Mouse (Mus musculus) ES-CJ7 (cell line): ENCODE data around the gene Nfatc4.

ENCODE experiments used
- DNase-seq: peaks from one replicate; pipeline ENCODE4 v3.0.0; 2011; ENCODE audit warnings: low read depth, low spot score

Gene Nfatc4

GRCm38 (mm10) chr14:55822435-55822990 is 431 bp upstream of the Nfatc4 start:
- DNase-seq: peak; percentile 97

DNA sequence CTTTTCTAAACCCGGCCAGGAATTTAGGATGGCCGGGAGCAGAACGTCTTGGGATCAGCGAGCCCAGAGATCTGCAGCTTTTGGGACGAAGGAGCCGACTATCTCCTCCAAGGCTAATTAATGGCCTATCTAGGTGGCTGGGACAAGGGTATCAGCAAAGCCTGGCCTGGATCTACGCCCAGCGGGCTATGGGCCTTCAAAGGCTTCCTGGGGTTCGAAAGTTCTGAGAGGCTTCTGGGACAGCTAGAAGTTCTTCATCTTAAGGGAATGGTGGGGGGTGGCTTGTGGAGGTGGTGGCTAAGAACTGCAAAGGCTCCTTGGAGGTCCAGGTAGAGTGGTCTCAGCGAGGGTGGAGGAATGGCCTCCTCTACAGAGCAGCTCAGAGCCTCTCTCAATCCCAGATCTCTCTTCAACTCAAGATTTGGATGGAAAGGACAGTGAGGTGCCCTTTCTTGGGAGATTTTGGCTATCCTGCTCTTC is 1.1 kb downstream of the Nfatc4 start:
- DNase-seq: peak; percentile 54

DNA sequence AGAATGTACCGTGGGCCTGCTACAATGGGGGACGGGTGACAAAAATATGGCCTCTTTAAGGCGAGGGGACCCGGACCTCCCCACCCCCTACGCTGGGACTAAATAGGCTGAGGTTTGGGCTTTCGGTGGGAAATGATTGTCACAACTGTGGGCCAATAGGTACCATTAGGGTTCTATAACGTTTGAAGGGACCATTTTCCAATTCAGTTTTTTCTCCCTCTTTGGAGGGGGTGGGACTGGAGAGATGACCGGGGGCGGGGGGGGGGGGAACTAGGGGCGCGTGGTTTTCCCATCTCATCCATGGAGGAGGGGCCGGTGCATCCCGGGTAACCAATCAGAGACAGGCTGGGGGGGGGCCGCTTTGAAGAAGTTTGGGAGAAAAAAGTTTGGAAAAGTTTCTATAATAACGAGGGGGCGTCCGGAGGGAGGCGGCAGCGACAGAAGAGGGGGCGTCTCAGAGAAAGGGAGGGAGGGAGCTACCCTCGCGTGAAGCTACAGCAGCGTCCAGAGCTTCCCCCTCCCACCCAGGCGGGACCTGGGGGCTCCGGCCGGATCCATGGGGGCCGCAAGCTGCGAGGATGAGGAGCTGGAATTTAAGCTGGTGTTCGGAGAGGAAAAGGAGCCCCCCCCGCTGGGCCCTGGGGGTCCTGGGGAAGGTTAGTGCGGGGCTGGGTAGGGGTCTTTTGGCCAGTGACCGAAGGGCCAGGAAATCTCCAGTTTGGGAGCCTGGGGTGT is 1.7 kb downstream of the Nfatc4 start:
- no peak for DNase-seq

GRCm38 (mm10) chr14:55825216-55826051 is 2.5 kb downstream of the Nfatc4 start:
- no peak for DNase-seq

- DNase-seq: no peak
These were observed 3.2 kb downstream of the Nfatc4 start for GRCm38 (mm10) chr14:55826142-55826541.

- DNase-seq: no peak
These were observed 3.8 kb downstream of the Nfatc4 start for GRCm38 (mm10) chr14:55826551-55827340.

GRCm38 (mm10) chr14:55828716-55829263 is 5.8 kb downstream of the Nfatc4 start:
- no peak for DNase-seq

DNA sequence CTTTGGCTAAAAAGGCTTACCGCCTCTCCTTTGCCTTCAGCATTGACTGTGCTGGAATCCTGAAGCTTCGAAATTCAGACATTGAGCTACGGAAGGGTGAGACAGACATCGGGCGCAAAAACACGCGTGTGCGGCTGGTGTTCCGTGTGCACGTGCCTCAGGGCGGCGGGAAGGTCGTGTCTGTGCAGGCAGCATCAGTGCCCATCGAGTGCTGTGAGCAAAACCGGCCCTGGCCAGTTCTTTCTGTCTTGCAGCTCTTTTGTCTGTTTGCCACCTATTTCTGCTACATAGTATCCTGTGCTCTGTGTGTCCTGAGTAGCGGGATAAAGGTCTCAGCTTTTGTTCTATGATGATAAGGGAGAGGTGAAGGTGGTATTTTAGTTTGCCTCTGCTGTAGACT is 6.9 kb downstream of the Nfatc4 start:
- peak; percentile 64 for DNase-seq

- DNase-seq: peak; percentile 61
These were observed 7.4 kb downstream of the Nfatc4 start for GRCm38 (mm10) chr14:55830331-55830730.

DNA sequence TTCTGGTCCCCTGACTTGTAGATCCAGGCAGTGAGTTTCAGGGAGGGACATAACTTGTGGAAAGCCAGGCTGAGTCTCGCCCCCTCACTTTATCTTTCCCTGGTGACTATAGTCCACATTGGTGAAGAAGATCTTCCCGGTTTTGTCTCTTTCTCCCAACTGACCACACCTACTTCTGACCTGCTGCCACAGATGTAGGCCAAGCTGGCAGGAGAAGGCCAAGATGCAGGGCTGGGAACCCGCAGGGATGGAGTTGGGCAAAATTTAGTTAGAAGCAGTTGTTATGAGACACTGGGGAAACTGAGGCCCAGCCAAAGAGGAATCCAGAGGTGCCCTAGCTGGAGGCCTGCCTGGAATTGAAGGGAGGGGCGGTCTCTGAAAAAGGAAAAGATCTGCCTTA is 10.2 kb downstream of the Nfatc4 start:
- DNase-seq: no peak

DNA sequence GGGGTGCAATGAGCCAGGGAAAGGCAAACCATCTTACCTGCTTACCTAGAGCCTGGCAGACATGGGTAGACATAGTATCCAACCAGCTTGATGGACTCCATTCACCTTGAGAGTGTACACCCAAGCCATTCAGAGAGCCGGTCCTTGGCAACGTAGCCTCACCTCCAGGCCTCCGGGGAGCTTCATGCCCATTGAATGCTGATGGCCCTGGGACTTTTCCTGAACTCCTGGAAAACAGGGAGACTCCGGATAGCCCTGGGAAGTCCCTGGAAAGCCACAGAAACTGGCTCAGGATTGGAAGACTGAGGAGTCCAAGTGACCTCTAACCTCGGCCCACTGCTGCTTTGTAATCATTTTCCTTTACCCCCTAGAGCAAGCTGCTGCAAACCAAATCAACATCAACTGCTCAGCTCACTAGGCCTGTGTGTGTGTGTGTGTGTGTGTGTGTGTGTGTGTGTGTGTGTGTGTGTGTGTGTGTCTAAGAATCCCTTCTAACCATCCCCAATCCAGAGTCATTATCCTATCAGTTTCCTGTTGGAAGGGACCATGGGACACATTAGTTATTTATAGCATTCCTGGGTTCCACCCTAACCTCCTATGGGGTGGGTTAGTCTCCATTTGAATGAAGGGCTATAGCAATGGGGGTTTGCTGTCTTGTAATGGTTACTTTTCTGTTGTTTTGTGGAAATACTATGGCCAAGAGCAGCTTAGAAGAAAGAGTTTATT is 12.0 kb downstream of the Nfatc4 start:
- peak; percentile 90 for DNase-seq

DNA sequence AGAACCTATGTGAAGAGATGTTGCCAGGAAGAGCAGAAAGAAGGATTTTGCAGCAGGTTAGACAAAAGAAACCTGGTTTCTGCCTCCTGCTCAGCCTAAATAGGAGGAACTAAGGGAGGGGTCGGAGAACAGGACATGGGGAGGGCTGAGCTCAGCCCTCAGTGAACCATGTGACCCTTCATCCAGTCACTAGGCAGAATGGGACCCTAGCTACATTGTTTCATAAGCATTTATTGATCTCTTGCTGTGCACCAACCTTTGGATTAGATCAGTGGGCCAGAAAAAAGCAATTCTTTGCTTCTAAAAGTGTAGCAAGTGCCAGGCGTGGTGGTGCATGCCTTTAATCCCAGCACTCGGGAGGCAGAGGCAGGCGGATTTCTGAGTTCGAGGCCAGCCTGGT is 15.4 kb downstream of the Nfatc4 start:
- no peak for DNase-seq

- peak; percentile 62 for DNase-seq
These were observed 15.8 kb downstream of the Nfatc4 start for GRCm38 (mm10) chr14:55838740-55839139.

GRCm38 (mm10) chr14:55840853-55841366 is 18.0 kb downstream of the Nfatc4 start:
- DNase-seq: peak; percentile 91

DNA sequence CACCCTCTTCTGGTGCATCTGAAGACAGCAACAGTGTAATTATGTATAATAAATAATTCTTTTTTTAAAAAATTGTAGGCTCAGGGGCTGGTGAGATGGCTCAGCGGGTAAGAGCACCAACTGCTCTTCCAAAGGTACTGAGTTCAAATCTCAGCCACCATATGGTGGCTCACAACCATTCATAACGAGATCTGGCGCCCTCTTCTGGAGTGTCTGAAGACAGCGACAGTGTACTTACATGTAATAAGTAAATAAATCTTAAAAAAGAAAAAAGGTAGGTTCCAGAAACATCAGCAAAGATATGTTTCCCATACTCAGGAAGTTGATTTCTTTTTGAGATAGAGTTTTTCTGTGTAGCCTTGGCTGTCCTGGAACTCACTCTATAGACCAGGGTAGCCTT is 19.9 kb downstream of the Nfatc4 start:
- no peak for DNase-seq

GRCm38 (mm10) chr14:55845506-55846294 is 22.8 kb downstream of the Nfatc4 start:
- DNase-seq: no peak

DNA sequence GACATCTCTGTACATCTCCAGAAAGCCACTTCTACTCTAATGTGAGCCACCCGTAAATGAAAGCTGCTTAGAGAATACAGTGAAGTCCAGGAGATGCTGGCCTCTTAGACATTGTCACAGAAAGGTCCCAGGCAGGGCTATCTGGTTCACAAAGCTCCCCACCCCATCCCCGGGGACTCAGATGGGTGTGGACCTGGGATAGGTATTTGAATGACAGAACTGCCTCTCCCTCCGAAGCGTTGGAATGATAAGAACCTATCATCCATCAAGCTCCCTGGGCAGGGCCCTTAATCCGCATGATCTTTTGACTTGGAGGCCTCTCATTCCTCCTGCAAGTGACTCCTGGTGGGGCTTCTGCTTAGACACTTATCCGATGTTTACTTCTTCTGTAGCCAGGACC is 27.9 kb downstream of the Nfatc4 start:
- peak; percentile 83 for DNase-seq

DNA sequence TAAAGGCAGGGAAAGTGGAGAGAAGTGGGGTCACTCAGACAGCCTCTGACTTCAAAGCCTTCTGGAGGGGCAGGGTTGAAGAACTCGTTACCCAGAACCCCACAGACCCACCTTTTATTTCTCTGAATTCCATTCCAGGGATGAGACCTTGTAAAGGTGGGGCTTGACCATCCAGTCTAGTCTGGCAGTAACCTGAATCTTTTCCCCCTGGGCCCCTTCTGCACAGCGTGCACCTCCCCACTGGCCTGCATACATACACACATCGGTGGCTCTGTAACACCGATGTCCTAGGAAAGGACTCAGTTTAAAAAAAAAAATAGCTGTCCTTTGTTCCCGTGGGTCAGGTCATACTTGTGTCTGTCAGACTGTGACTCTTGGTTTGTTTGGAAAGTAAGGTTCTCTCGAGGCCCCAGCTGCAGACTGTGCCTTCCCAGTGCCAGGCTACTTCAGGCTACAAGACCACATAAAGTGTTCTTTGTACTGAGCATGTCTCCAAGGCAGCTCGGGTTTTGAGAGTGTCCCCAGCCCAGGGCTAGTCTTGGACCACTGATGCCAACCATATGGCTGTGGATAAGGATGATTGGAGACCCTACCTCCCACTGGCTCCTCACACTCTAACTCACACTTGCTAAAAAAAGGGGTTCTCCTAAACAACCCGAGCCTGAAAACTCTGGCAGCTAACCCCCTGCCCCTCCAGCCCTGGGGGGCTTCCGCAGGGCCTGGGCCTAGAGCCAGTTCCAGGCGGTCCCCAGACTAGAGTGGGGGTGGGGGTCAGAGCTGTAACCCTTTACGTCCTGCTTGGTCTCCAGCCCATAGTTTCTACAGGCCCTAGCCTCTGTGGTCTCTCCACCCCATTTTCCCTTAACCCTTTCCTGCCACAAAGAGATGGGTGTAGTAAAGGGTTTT is 30.0 kb downstream of the Nfatc4 start:
- peak; percentile 69 for DNase-seq
